Mouse (Mus musculus) embryonic facial prominence, embryonic 14.5 days (tissue): Measurements from ENCODE around the gene Gm45233. TPM values are rescaled to one million over a fixed set of nuclear protein-coding genes. Genes with fewer than 3 reads are reported as not detected.

Experiments
- ATAC-seq: fragments of 200-750 bp; cut with Nextera tagmentation; 2 replicates; pipeline ENCODE4 v1.8.0; 2017; ENCODE audit warnings: low read depth, moderate number of reproducible peaks, moderate TSS enrichment
- DNase-seq: peaks from one replicate; pipeline ENCODE4 v3.0.0-alpha.2; 2015; ENCODE audit warnings: low spot score
- H3K27ac ChIP-seq: fragments of 300-500 bp; sonication (generic); replicated peaks from 2 replicates; pipeline ENCODE4 v1.5.1; 2014; ENCODE audit warnings: low read depth, mild to moderate bottlenecking, low read length, moderate library complexity
- H3K27me3 ChIP-seq: fragments of 300-500 bp; sonication (generic); replicated peaks from 2 replicates; pipeline ENCODE4 v1.6.1; 2014; ENCODE audit warnings: low read length; ENCODE audit not compliant: control insufficient read depth, insufficient read depth
- H3K36me3 ChIP-seq: fragments of 300-500 bp; sonication (generic); 2 replicates; pipeline ENCODE4 v1.6.1; 2014; ENCODE audit warnings: low read length, mixed read lengths; ENCODE audit not compliant: control insufficient read depth, insufficient read depth
- H3K4me1 ChIP-seq: fragments of 300-500 bp; sonication (generic); 2 replicates; pipeline ENCODE4 v1.6.1; 2014; ENCODE audit warnings: antibody characterized with exemption, low read length; ENCODE audit not compliant: control insufficient read depth, insufficient read depth
- H3K4me2 ChIP-seq: fragments of 300-500 bp; sonication (generic); 2 replicates; pipeline ENCODE4 v1.6.1; 2014; ENCODE audit warnings: low read depth, mild to moderate bottlenecking, low read length, moderate library complexity, mixed read lengths
- H3K4me3 ChIP-seq: fragments of 300-500 bp; sonication (generic); 2 replicates; pipeline ENCODE4 v1.5.1; 2014; ENCODE audit warnings: low read depth, mild to moderate bottlenecking, low read length
- H3K9ac ChIP-seq: fragments of 300-500 bp; sonication (generic); 2 replicates; pipeline ENCODE4 v1.6.1; 2014; ENCODE audit warnings: low read depth, mild to moderate bottlenecking, low read length, moderate library complexity, mixed read lengths
- H3K9me3 ChIP-seq: fragments of 300-500 bp; sonication (generic); 2 replicates; pipeline ENCODE4 v1.6.1; 2016; ENCODE audit warnings: low read length; ENCODE audit not compliant: control insufficient read depth
- WGBS: fragments of 180-500 bp; shearing (Covaris S2); extraction: QIAGEN DNeasy Blood & Tissue Kit; methylation state at CpG from one replicate; pipeline ENCODE4 v1.1.7; 2014; 5-methylcytosine and 5-hydroxymethylcytosine counted together
- polyA plus RNA-seq: library from polyadenylated mRNA; unstranded; fragments of >200 nt; fragmentation: Nextera tagmentation; extraction: Ambion mirVana; gene quantifications from 2 replicates; pipeline ENCODE4 v1.2.1, GENCODE M21; 2014

Gm45233 gene
- polyA plus RNA-seq, 1 experiment from 2014 or later, result 0.25 TPM

GRCm38 (mm10) chr7:43423991-43424625 lies 19.8 kb upstream of the Gm45233 start:
- H3K27ac ChIP-seq, result no peak overlapping the region
- DNase-seq, result no peak
- no peak for ATAC-seq
- H3K4me3 ChIP-seq, result no peak overlapping the region
- no peaks in the 10 kb centered on the region for H3K27me3 ChIP-seq
- WGBS, result 60% methylated on average over 3 of the region's 3 CpGs
- no peak overlapping the region for H3K4me2 ChIP-seq
- no peaks in the 10 kb centered on the region for H3K9me3 ChIP-seq
- no peak overlapping the region for H3K9ac ChIP-seq
- no peaks in the 10 kb centered on the region for H3K4me1 ChIP-seq
- H3K36me3 ChIP-seq, result no peaks in the 10 kb centered on the region

GRCm38 (mm10) chr7:43427406-43427805 lies 16.5 kb upstream of the Gm45233 start, which contains the start of gene Lim2:
TSS of gene Lim2 (plus strand) at chr7:43427670.
- H3K4me1 ChIP-seq, result no peaks in the 10 kb centered on the region
- no peak within 1 kb of the TSS for H3K27ac ChIP-seq
- H3K9ac ChIP-seq, result no peak within 1 kb of the TSS
- 83% methylated on average over 8 of the region's 8 CpGs for WGBS
- no peak within 1 kb of the TSS for H3K4me3 ChIP-seq
- no peaks in the 10 kb centered on the region for H3K9me3 ChIP-seq
- no peaks in the 10 kb centered on the region for H3K27me3 ChIP-seq
- ATAC-seq (no peak), DNase-seq (no peak)
- no peaks in the 10 kb centered on the region for H3K36me3 ChIP-seq
- no peak within 1 kb of the TSS for H3K4me2 ChIP-seq

- DNase-seq (no peak), ATAC-seq (no peak)
- Histone ChIP-seq H3K27ac (no peak overlapping the region), H3K4me2 (no peak overlapping the region), H3K36me3 (no peaks in the 10 kb centered on the region), H3K4me3 (no peak overlapping the region), H3K9ac (no peak overlapping the region), H3K4me1 (no peaks in the 10 kb centered on the region), H3K27me3 (no peaks in the 10 kb centered on the region), H3K9me3 (no peaks in the 10 kb centered on the region)
- WGBS, result 51% methylated on average over 4 of the region's 4 CpGs
Measured at GRCm38 (mm10) chr7:43429500-43429899, 14.4 kb upstream of the Gm45233 start.

GRCm38 (mm10) chr7:43432891-43433290 lies 11.0 kb upstream of the Gm45233 start:
- Histone ChIP-seq H3K27ac (no peak overlapping the region), H3K36me3 (no peaks in the 10 kb centered on the region), H3K9ac (no peak overlapping the region), H3K4me1 (no peaks in the 10 kb centered on the region), H3K4me2 (no peak overlapping the region), H3K9me3 (no peaks in the 10 kb centered on the region), H3K4me3 (no peak overlapping the region), H3K27me3 (no peaks in the 10 kb centered on the region)
- 67% methylated on average over 4 of the region's 4 CpGs for WGBS
- DNase-seq (no peak), ATAC-seq (no peak)

- ATAC-seq, result no peak
Measured at GRCm38 (mm10) chr7:43434676-43435075, 9.3 kb upstream of the Gm45233 start.

GRCm38 (mm10) chr7:43436341-43437255 lies 7.3 kb upstream of the Gm45233 start, which contains the start of gene Nkg7:
TSS of gene Nkg7 (plus strand) at chr7:43437073.
- Histone ChIP-seq H3K4me1 (no peaks in the 10 kb centered on the region), H3K27me3 (no peaks in the 10 kb centered on the region), H3K4me3 (no peak within 1 kb of the TSS), H3K9ac (no peak within 1 kb of the TSS), H3K4me2 (no peak within 1 kb of the TSS), H3K9me3 (no peaks in the 10 kb centered on the region), H3K36me3 (no peaks in the 10 kb centered on the region), H3K27ac (no peak within 1 kb of the TSS)
- no peak for DNase-seq
- ATAC-seq, result no peak
- WGBS, result 76% methylated on average over 10 of the region's 10 CpGs

More at GRCm38 (mm10) chr7:43434676-43435075, 9.3 kb upstream of the Gm45233 start:
- WGBS, result 79% methylated on average over 5 of the region's 5 CpGs
- Histone ChIP-seq H3K4me3 (no peak overlapping the region), H3K36me3 (no peaks in the 10 kb centered on the region), H3K9me3 (no peaks in the 10 kb centered on the region), H3K4me2 (no peak overlapping the region), H3K9ac (no peak overlapping the region), H3K27me3 (no peaks in the 10 kb centered on the region), H3K27ac (no peak overlapping the region), H3K4me1 (no peaks in the 10 kb centered on the region)
- DNase-seq, result no peak

- 79% methylated on average over 4 of the region's 4 CpGs for WGBS
- ATAC-seq, result no peak
Measured at GRCm38 (mm10) chr7:43438611-43439010, 5.3 kb upstream of the Gm45233 start.

GRCm38 (mm10) chr7:43440482-43440881 lies 3.4 kb upstream of the Gm45233 start, which contains the start of gene Cldnd2:
TSS of gene Cldnd2 (plus strand) at chr7:43440782.
- no peak for DNase-seq
- Histone ChIP-seq H3K4me2 (no peak within 1 kb of the TSS), H3K9ac (no peak within 1 kb of the TSS), H3K27me3 (no peaks in the 10 kb centered on the region), H3K36me3 (no peaks in the 10 kb centered on the region), H3K4me3 (no peak within 1 kb of the TSS), H3K9me3 (no peaks in the 10 kb centered on the region), H3K4me1 (peaks cover 12% of the 10 kb centered on the region), H3K27ac (no peak within 1 kb of the TSS)
- 85% methylated on average over 5 of the region's 6 CpGs for WGBS
- ATAC-seq, result no peak

More at GRCm38 (mm10) chr7:43438611-43439010, 5.3 kb upstream of the Gm45233 start:
- no peak overlapping the region for H3K27ac ChIP-seq
- no peaks in the 10 kb centered on the region for H3K9me3 ChIP-seq
- H3K9ac ChIP-seq, result no peak overlapping the region
- no peaks in the 10 kb centered on the region for H3K36me3 ChIP-seq
- H3K4me3 ChIP-seq, result no peak overlapping the region
- H3K27me3 ChIP-seq, result no peaks in the 10 kb centered on the region
- H3K4me2 ChIP-seq, result no peak overlapping the region
- H3K4me1 ChIP-seq, result peaks cover 4% of the 10 kb centered on the region; the same call in 1 of the 2 replicates
- DNase-seq, result no peak
